22 mouse cellular contexts compared by ENCODE assay signal in the genomic region with DNA sequence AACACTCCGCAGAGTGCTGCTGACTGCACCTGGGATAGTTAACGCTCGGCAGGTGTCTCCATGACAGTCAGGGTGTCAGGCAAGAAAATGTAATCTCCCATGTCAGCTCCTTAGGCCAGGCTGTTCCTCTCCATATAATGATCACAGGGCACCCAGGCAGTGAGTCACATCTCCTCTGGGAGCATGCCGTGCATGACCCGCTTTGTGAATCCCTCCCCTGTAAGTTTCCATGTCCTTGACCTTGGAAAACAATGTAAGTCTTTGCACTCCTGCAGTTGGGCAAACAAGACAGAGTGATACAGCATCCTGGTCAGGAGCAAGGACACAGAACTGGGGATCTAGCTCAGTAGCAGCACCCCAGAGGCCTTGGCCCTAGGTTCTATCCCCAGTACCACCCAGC.
DNase-seq lines count a peak whose midpoint lies in the region; ATAC-seq and TF ChIP-seq lines count a peak whose summit lies in the region.
"Had no signal": no experiment of that assay in that cellular context is flagged by ENCODE, and none has a peak within 500 bp of the region (broad histone marks: within the 10 kb centered on the region; RNA-seq: fewer than 3 reads in every experiment).

No protein-coding gene starts in this region.

- no peak for TF ChIP-seq POLR2A in bone marrow macrophage, adult 2 months (IDR thresholded peaks at IDR 0.05; ENCODE audit: borderline replicate concordance, low read depth, low read length)

- peak; percentile 82 to 87 for DNase-seq in adrenal gland, adult (ENCODE audit: inconsistent age in 2 of 2, low spot score in 1 of 2)
- DNase-seq in adrenal gland, postnatal 4 days (ENCODE audit: low spot score in 2 of 2) = no peak
- DNase-seq in left cerebral cortex, adult 2 months (ENCODE audit: extremely low spot score in 1 of 2, low spot score in 2 of 2) = no peak
- no peak for DNase-seq in left cerebral cortex, postnatal 4 days
- DNase-seq in adrenal gland, adult 8-10 months = peak; percentile 63
- DNase-seq in forebrain, embryonic 11.5 days (ENCODE audit: low spot score) = no peak
- DNase-seq in cerebellum, adult 9-11 months = no peak
- DNase-seq: cerebellum, adult 11 months; cerebellum, adult 8-10 months; cerebellum, postnatal 25 days; gastrocnemius, postnatal 14 days; heart, adult 2 months; heart, postnatal 4 days had no signal

- no peak overlapping the region for H3K4me3 ChIP-seq in left cerebral cortex, adult 2 months
- no peak overlapping the region for H3K4me3 ChIP-seq in bone marrow macrophage, adult 2 months (ENCODE audit: insufficient read depth, low read length)
- H3K4me3 ChIP-seq in forebrain, embryonic 11.5 days (ENCODE audit: low read depth, low read length) = no peak overlapping the region
- H3K4me3 ChIP-seq: embryonic facial prominence, embryonic 12.5 days; forebrain, embryonic 12.5 days; heart, adult 2 months; heart, embryonic 12.5 days; hindbrain, embryonic 12.5 days had no signal

- TF ChIP-seq CTCF in left cerebral cortex, adult 2 months (IDR thresholded peaks at IDR 0.05) = no peak
- no peak for TF ChIP-seq CTCF in bone marrow macrophage, adult 2 months (IDR thresholded peaks at IDR 0.05; ENCODE audit: low read depth, low read length)

- H3K36me3 ChIP-seq in forebrain, embryonic 11.5 days (ENCODE audit: control insufficient read depth, insufficient read depth, low read length) = no peaks in the 10 kb centered on the region
- H3K36me3 ChIP-seq: embryonic facial prominence, embryonic 12.5 days; forebrain, embryonic 12.5 days; heart, embryonic 12.5 days; hindbrain, embryonic 12.5 days had no signal

- no peaks in the 10 kb centered on the region for H3K27me3 ChIP-seq in forebrain, embryonic 11.5 days (ENCODE audit: control insufficient read depth, insufficient read depth, low read length)
- H3K27me3 ChIP-seq: embryonic facial prominence, embryonic 12.5 days; forebrain, embryonic 12.5 days; heart, embryonic 12.5 days; hindbrain, embryonic 12.5 days had no signal

- intact Hi-C loops in left cerebral cortex, adult 2 months (cut with DNase I) = no loop called here
- intact Hi-C loops in left cerebral cortex, postnatal 4 days (cut with DNase I) = no loop called here

- peak overlapping the region; percentile 5; the same call in 1 of the 2 replicates for H3K27ac ChIP-seq in left cerebral cortex, adult 2 months
- peak overlapping the region; percentile 19; the same call in 1 of the 2 replicates for H3K27ac ChIP-seq in bone marrow macrophage, adult 2 months (ENCODE audit: insufficient read depth, low read depth, low read length)
- H3K27ac ChIP-seq in forebrain, embryonic 11.5 days (ENCODE audit: low read depth, low read length) = no peak overlapping the region
- H3K27ac ChIP-seq: embryonic facial prominence, embryonic 12.5 days; forebrain, embryonic 12.5 days; heart, adult 2 months; hindbrain, embryonic 12.5 days had no signal

- H3K9ac ChIP-seq in forebrain, embryonic 11.5 days (ENCODE audit: low read length) = no peak overlapping the region
- H3K9ac ChIP-seq: embryonic facial prominence, embryonic 12.5 days; forebrain, embryonic 12.5 days; heart, embryonic 12.5 days; hindbrain, embryonic 12.5 days had no signal

- H3K4me1 ChIP-seq in bone marrow macrophage, adult 2 months (ENCODE audit: control insufficient read depth, insufficient read depth, low read length) = peaks cover 42% of the 10 kb centered on the region
- H3K4me1 ChIP-seq in forebrain, embryonic 11.5 days (replicated peaks; ENCODE audit: control insufficient read depth, insufficient read depth, low read length) = 0 out of 2 replicates have a peak, but pooled peaks cover 4% of the 10 kb centered on the region
- H3K4me1 ChIP-seq: heart, embryonic 12.5 days had no signal

- WGBS in forebrain, embryonic 11.5 days = 89% methylated on average over 5 of the region's 5 CpGs

- no peak overlapping the region for H3K4me2 ChIP-seq in forebrain, embryonic 11.5 days (ENCODE audit: low read depth, low read length, severe bottlenecking)
- H3K4me2 ChIP-seq: embryonic facial prominence, embryonic 12.5 days; forebrain, embryonic 12.5 days; heart, embryonic 12.5 days; hindbrain, embryonic 12.5 days had no signal

- no peak for ATAC-seq in forebrain, embryonic 11.5 days (replicated peaks; ENCODE audit: low FRiP score)
- ATAC-seq: forebrain, embryonic 16.5 days; hindbrain, embryonic 16.5 days; inflammation-experienced regulatory T-cells, adult 6 months; intestine, postnatal 0 days had no signal

- H3K9me3 ChIP-seq in forebrain, embryonic 11.5 days (ENCODE audit: control insufficient read depth, low read length) = no peaks in the 10 kb centered on the region
- H3K9me3 ChIP-seq: embryonic facial prominence, embryonic 12.5 days; forebrain, embryonic 12.5 days; heart, embryonic 12.5 days; hindbrain, embryonic 12.5 days had no signal

Comparison
In these comparisons a context has a peak if more than half of its experiments do, and no peak if none do; other contexts are left out.
1. DNase-seq: peak in adrenal gland, adult (2 of 2) and adrenal gland, adult 8-10 months (single experiment); none in adrenal gland, postnatal 4 days (0 of 2), left cerebral cortex, adult 2 months (0 of 2), left cerebral cortex, postnatal 4 days (single experiment), forebrain, embryonic 11.5 days (single experiment) and cerebellum, adult 9-11 months (single experiment).